Mouse (Mus musculus): ENCODE results near the gene Macrod2.

DNA sequence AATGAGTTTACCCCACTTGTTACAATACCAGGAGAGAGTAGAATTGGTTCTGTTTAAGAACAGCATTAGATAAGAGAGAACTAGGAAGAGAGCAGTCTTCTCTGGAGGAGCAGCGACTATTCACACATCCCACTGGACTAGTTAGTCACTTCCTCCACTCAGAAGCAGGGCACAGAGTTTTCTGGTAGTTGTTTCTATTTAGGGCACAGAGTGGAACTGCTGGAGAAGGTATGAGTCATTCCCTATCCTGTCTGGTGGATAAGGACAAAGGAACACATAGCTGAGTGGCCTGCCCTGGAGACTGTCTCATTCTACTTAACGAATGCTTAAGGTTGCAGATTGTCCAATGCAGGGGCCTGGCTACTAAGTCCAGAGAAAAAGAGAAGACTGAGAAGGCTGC is 1192.2 kb downstream of the Macrod2 start:
- no peak for TF ChIP-seq FLI1 (IDR thresholded peaks at IDR 0.05; ENCODE audit: low read length)
- no peak for TF ChIP-seq GATA1 (IDR thresholded peaks at IDR 0.05; ENCODE audit: borderline replicate concordance, low read length)

Measured in megakaryocyte, embryonic 14.5 days (primary cell).